Mouse (Mus musculus) hindbrain, embryonic 16.5 days (tissue): ENCODE results near the gene Tbc1d16. TPM values are rescaled to one million over a fixed set of nuclear protein-coding genes. Genes with fewer than 3 reads are reported as not detected.

Experiments
- ATAC-seq: fragments of 200-750 bp; cut with Nextera tagmentation; 2 replicates; pipeline ENCODE4 v1.8.0; 2017; ENCODE audit warnings: moderate TSS enrichment, moderate library complexity
- H3K27ac ChIP-seq: fragments of 300-500 bp; sonication (generic); 2 replicates; pipeline ENCODE4 v1.5.1; 2014; ENCODE audit warnings: low read depth, mild to moderate bottlenecking, control low read depth, low read length, moderate library complexity
- H3K27me3 ChIP-seq: fragments of 300-500 bp; sonication (generic); replicated peaks from 2 replicates; pipeline ENCODE4 v1.6.1; 2014; ENCODE audit warnings: low read length; ENCODE audit not compliant: control insufficient read depth, insufficient read depth
- H3K36me3 ChIP-seq: fragments of 300-500 bp; sonication (generic); 2 replicates; pipeline ENCODE4 v1.6.1; 2014; ENCODE audit warnings: mild to moderate bottlenecking, low read length, moderate library complexity, mixed read lengths; ENCODE audit not compliant: control insufficient read depth, insufficient read depth
- H3K4me1 ChIP-seq: fragments of 300-500 bp; sonication (generic); 2 replicates; pipeline ENCODE4 v1.6.1; 2014; ENCODE audit warnings: low read depth, low read length; ENCODE audit not compliant: control insufficient read depth, insufficient read depth
- H3K4me2 ChIP-seq: fragments of 300-500 bp; sonication (generic); 2 replicates; pipeline ENCODE4 v1.6.1; 2014; ENCODE audit warnings: mild to moderate bottlenecking, low read length, control low read depth, moderate library complexity
- H3K4me3 ChIP-seq: fragments of 300-500 bp; sonication (generic); 2 replicates; pipeline ENCODE4 v1.5.1; 2014; ENCODE audit warnings: mild to moderate bottlenecking, low read length, control low read depth, moderate library complexity
- H3K9ac ChIP-seq: fragments of 300-500 bp; sonication (generic); 2 replicates; pipeline ENCODE4 v1.6.1; 2014; ENCODE audit warnings: low read depth, mild to moderate bottlenecking, control low read depth, low read length, moderate library complexity
- H3K9me3 ChIP-seq: fragments of 300-500 bp; sonication (generic); 2 replicates; pipeline ENCODE4 v1.6.1; 2014; ENCODE audit warnings: mild to moderate bottlenecking, low read length, moderate library complexity; ENCODE audit not compliant: control insufficient read depth
- WGBS: fragments of 180-500 bp; shearing (Covaris S2); extraction: QIAGEN DNeasy Blood & Tissue Kit; methylation state at CpG from one replicate; pipeline ENCODE4 v1.1.7; 2014; 5-methylcytosine and 5-hydroxymethylcytosine counted together
- polyA plus RNA-seq: library from polyadenylated mRNA; unstranded; fragments of >200 nt; fragmentation: Nextera tagmentation; extraction: Ambion mirVana; gene quantifications from 2 replicates; pipeline ENCODE4 v1.2.1, GENCODE M21; 2015

Tbc1d16 gene
- polyA plus RNA-seq, 1 experiment from 2014 or later, result 54.9 TPM

GRCm38 (mm10) chr11:119168851-119169250 is 59.4 kb downstream of the Tbc1d16 start:
- Histone ChIP-seq H3K4me3 (no peak overlapping the region), H3K27ac (no peak overlapping the region), H3K9me3 (no peaks in the 10 kb centered on the region), H3K9ac (no peak overlapping the region), H3K4me1 (no peaks in the 10 kb centered on the region), H3K27me3 (no peaks in the 10 kb centered on the region), H3K4me2 (no peak overlapping the region), H3K36me3 (no peaks in the 10 kb centered on the region)
- ATAC-seq, result no peak
- 84% methylated on average over 1 of the region's 1 CpGs for WGBS

- Histone ChIP-seq H3K4me1 (no peaks in the 10 kb centered on the region), H3K9ac (no peak overlapping the region), H3K4me2 (no peak overlapping the region), H3K9me3 (no peaks in the 10 kb centered on the region), H3K36me3 (no peaks in the 10 kb centered on the region), H3K27me3 (no peaks in the 10 kb centered on the region), H3K4me3 (no peak overlapping the region), H3K27ac (no peak overlapping the region)
- no peak for ATAC-seq
- WGBS, result 84% methylated on average over 10 of the region's 10 CpGs
Observed at GRCm38 (mm10) chr11:119165995-119166394, 62.3 kb downstream of the Tbc1d16 start.

GRCm38 (mm10) chr11:119164375-119164774 is 63.9 kb downstream of the Tbc1d16 start:
- Histone ChIP-seq H3K36me3 (no peaks in the 10 kb centered on the region), H3K27ac (no peak overlapping the region), H3K4me1 (peaks cover 5% of the 10 kb centered on the region), H3K27me3 (no peaks in the 10 kb centered on the region), H3K4me3 (no peak overlapping the region), H3K4me2 (no peak overlapping the region), H3K9ac (no peak overlapping the region), H3K9me3 (no peaks in the 10 kb centered on the region)
- no peak for ATAC-seq
- 83% methylated on average over 7 of the region's 7 CpGs for WGBS

GRCm38 (mm10) chr11:119163734-119163992 is 64.6 kb downstream of the Tbc1d16 start:
- WGBS, result 76% methylated on average over 7 of the region's 7 CpGs
- Histone ChIP-seq H3K36me3 (no peaks in the 10 kb centered on the region), H3K4me2 (no peak overlapping the region), H3K4me3 (no peak overlapping the region), H3K27me3 (no peaks in the 10 kb centered on the region), H3K4me1 (peaks cover 5% of the 10 kb centered on the region), H3K27ac (no peak overlapping the region), H3K9ac (no peak overlapping the region), H3K9me3 (no peaks in the 10 kb centered on the region)
- no peak for ATAC-seq

- Histone ChIP-seq H3K4me1 (peaks cover 10% of the 10 kb centered on the region), H3K27me3 (no peaks in the 10 kb centered on the region), H3K4me3 (no peak overlapping the region), H3K36me3 (no peaks in the 10 kb centered on the region), H3K27ac (no peak overlapping the region), H3K4me2 (no peak overlapping the region), H3K9ac (no peak overlapping the region), H3K9me3 (no peaks in the 10 kb centered on the region)
- no peak for ATAC-seq
- WGBS, result 77% methylated on average over 22 of the region's 22 CpGs
Observed at GRCm38 (mm10) chr11:119162959-119163733, 65.2 kb downstream of the Tbc1d16 start.

DNA sequence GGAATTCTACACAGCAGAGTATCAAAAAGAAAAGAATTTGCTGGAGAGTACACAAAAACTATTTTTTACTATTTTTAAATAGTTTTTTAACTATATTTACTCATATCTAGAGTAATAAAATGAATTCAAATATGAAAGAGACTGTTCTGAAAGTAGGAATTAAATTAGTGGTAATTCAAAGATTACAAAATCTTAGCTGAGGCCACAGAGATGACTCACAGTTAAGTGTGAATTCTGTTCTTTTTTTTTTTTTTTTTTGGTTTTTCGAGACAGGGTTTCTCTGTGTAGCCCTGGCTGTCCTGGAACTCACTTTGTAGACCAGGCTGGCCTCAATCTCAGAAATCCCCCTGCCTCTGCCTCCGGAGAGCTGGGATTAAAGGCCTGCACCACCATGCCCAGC is 66.6 kb downstream of the Tbc1d16 start:
- Histone ChIP-seq H3K4me2 (no peak overlapping the region), H3K27ac (no peak overlapping the region), H3K27me3 (no peaks in the 10 kb centered on the region), H3K9ac (no peak overlapping the region), H3K4me3 (no peak overlapping the region), H3K36me3 (no peaks in the 10 kb centered on the region), H3K4me1 (peaks cover 24% of the 10 kb centered on the region), H3K9me3 (no peaks in the 10 kb centered on the region)
- WGBS, result 91% methylated on average over 2 of the region's 2 CpGs
- no peak for ATAC-seq

DNA sequence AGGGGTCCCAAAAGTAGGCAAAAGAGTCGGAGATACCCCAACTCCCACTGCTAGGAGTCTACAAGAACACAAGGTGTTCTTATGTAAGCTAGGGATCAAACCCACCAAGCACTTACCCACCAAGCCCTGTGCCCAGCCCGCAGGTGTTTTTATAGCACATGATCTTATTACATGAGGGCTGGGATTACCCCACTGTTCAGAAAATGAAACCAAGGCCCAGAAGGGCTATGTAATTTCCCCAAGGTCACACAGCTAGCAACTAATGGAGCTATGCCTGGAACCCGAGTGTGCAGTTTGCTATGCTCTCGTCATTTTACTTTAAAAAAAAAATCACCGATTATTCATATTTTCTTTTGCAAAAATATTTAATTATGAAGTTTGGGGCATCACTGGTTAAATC is 68.2 kb downstream of the Tbc1d16 start:
- H3K27ac ChIP-seq, result no peak overlapping the region
- peaks cover 31% of the 10 kb centered on the region for H3K4me1 ChIP-seq
- no peak overlapping the region for H3K4me2 ChIP-seq

DNA sequence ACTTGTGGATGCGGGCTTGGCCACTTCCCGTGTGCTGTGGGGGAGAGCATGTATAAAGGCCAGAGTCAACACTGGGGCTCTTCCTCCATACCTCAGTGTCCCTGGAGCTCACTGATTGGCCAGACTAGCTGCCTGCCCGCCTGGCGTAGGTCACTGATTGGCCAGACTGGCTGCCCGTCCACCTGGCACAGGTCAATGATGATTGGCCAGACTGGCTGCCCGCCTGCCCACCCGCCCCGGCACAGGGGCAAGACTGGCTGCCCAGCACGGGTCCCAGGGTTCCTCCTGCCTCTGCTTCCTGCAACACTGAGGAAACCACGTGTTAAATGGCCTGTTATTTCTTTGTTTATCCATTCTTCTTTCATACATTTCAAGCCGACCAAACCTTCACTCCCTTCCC is 68.8 kb downstream of the Tbc1d16 start:
- ATAC-seq, result 0 out of 2 replicates have a peak, but pooled peaks have one; percentile 18
- Histone ChIP-seq H3K27me3 (no peaks in the 10 kb centered on the region), H3K36me3 (no peaks in the 10 kb centered on the region; the same call in 1 of the 2 replicates), H3K9ac (no peak overlapping the region), H3K9me3 (no peaks in the 10 kb centered on the region), H3K4me3 (no peak overlapping the region), H3K4me2 (no peak overlapping the region), H3K4me1 (peaks cover 31% of the 10 kb centered on the region), H3K27ac (no peak overlapping the region)
- WGBS, result 51% methylated on average over 10 of the region's 11 CpGs

More for the DNA sequence above, 68.2 kb downstream of the Tbc1d16 start:
- H3K27me3 ChIP-seq, result no peaks in the 10 kb centered on the region
- H3K9me3 ChIP-seq, result no peaks in the 10 kb centered on the region
- H3K4me3 ChIP-seq, result no peak overlapping the region
- no peak for ATAC-seq
- H3K9ac ChIP-seq, result no peak overlapping the region
- WGBS, result 77% methylated on average over 5 of the region's 5 CpGs
- H3K36me3 ChIP-seq, result no peaks in the 10 kb centered on the region; the same call in 1 of the 2 replicates

DNA sequence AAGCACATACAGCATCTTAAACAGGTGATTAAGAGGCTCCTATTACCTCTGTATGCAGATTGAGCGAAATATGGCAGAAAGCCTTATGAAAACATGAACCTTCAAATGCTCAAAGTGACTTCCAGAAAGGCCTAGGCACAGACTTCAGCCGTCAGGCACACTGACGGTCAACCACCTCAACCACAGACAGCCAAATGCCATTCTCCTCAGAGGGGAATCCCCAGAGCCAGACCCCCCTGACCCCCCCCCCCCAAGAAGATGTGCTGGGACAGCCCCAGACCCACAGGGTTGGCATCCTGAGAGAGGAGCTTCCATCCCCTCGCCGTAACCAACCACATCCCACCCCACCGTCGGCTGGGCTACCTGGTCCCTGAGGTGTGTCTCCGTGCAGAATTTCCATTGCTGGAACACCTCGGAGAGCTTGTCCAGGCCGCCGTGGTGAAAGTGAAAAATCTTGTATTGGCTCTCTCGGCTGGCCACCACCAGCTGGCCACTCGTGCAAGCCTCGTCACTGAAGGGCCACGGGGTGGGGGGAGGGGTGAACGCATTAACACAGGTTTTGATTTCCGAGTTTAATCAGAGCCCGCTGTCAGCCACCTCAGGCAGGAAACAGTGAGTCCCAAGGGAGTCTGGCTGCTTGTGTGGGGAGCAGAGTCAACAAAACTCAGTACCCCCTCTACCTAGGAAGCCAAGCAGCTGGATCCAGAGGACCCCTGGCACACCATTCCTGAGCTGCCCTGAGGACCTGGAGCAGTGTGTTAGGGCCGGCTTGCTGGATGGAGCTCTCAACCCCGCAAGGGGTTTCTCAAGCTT is 70.7 kb downstream of the Tbc1d16 start:
- H3K4me3 ChIP-seq, result no peak overlapping the region
- peaks cover 31% of the 10 kb centered on the region for H3K4me1 ChIP-seq
- peak overlapping the region; percentile 52 for H3K9ac ChIP-seq
- WGBS, result 20% methylated on average over 20 of the region's 20 CpGs
- H3K9me3 ChIP-seq, result no peaks in the 10 kb centered on the region
- H3K27me3 ChIP-seq, result no peaks in the 10 kb centered on the region
- H3K27ac ChIP-seq, result peak overlapping the region; percentile 60
- no peaks in the 10 kb centered on the region; the same call in 1 of the 2 replicates for H3K36me3 ChIP-seq
- ATAC-seq, result 0 out of 2 replicates have a peak, but pooled peaks have one; percentile 4
- H3K4me2 ChIP-seq, result peak overlapping the region; percentile 40
